Mouse (Mus musculus): ENCODE measurements around the gene Dpf3.

DNA sequence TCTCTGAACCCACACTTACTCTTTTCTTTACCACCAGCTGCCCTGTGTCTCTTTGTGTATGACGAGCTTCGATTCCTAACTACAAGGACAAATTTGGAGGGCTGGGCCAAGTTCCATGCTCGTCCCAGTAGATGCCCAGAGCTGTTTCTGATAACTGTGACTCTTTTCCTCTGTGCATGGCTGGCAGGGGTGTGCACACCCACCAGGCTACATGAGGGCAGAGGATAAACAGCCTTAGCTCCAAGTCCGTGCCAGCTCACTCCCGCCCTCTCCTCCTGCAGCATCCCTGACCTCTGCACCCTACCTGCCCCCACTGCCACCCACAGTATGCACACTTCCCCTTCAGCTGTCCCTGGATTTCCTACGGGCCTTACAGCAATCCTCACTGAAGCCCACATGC is 41.9 kb downstream of the Dpf3 start:
- no peak for TF ChIP-seq POLR2A (IDR thresholded peaks at IDR 0.05; ENCODE audit: low read depth, low read length)
- no peak for TF ChIP-seq CTCF (IDR thresholded peaks at IDR 0.05; ENCODE audit: extremely low read depth, insufficient read depth, insufficient read length, insufficient replicate concordance)
